Mouse (Mus musculus) telencephalon, adult 2 months (tissue): Measurements from ENCODE around the gene Zfp27.

Experiments
- DNase-seq: peaks from one replicate; pipeline ENCODE4 v3.0.0-alpha.2; 2011; ENCODE audit warnings: low read depth, low spot score

Zfp27 gene

GRCm38 (mm10) chr7:29905966-29906681 lies at the start of gene Zfp27:
TSS of gene Zfp27 (minus strand) at chr7:29906572.
- peak; percentile 99 for DNase-seq

- DNase-seq = no peak
These were observed 48.4 kb upstream of the Zfp27 start for GRCm38 (mm10) chr7:29954731-29955130.

GRCm38 (mm10) chr7:29953513-29954401 lies 47.4 kb upstream of the Zfp27 start, which contains the start of gene Zfp74:
TSS of gene Zfp74 (minus strand) at chr7:29954089.
- peak; percentile 84 for DNase-seq

- no peak for DNase-seq
These were observed 46.7 kb upstream of the Zfp27 start for GRCm38 (mm10) chr7:29953086-29953485.

GRCm38 (mm10) chr7:29944201-29944600 lies 37.8 kb upstream of the Zfp27 start:
- DNase-seq = no peak

DNA sequence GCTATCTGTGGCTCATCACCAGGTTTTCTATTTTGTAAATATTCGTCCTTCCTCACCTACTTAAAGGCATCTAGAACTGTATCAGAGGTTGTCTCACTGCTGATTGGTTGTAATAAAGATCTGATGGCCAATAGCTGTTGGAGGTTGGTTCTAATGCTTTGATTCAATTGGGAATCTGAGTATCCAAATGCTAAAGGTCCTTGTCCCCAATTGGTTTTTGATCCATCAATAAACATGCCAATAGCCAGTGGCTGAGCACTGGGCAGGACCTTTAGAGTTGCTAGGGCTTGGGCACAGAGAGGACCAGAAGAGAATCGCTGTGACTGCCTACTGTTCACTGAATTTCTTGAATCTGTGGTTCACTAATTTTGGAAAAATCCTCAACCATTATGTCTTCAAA lies 37.3 kb upstream of the Zfp27 start:
- no peak for DNase-seq

GRCm38 (mm10) chr7:29942740-29943139 lies 36.4 kb upstream of the Zfp27 start:
- DNase-seq = no peak

- DNase-seq = no peak
These were observed 34.7 kb upstream of the Zfp27 start for GRCm38 (mm10) chr7:29941027-29941426.

DNA sequence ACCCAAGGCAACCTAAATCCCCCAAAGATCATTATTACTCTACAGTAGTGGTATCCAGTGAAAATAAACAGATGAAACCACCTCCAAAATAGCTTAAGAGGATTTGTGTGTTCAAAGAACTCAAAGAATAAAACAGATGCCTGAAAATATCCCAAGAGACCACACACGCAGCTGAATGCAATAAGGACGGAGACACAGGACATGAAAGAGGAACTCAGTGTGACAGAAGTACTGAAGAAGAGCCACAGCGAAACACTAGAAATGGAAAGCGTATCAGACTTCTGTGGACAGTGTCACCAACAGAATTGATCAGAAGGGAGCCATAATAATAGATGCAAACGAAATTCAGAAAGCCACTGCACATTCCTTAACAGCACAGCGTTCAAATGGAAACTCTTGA lies 32.5 kb upstream of the Zfp27 start:
- DNase-seq = no peak

DNA sequence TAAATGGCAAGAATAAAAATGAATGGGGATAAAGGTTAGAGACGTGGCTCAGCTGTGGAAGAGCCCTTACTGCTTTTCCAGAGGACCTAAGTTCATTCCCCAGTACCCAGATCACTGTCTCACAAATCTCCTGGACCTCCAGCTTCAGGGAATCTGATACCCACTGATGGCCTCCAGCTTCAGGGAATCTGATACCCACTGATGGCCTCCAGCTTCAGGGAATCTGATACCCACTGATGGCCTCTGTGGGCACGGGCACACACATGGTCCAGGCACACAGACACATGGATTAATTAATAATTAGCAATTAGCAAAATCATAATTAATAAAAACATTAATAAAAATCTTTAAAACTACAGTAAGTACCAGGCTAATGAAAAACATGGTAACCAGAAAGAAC lies 16.4 kb upstream of the Zfp27 start:
- DNase-seq = no peak

- DNase-seq = no peak
These were observed 15.2 kb upstream of the Zfp27 start for GRCm38 (mm10) chr7:29921439-29922093.

GRCm38 (mm10) chr7:29918062-29918453 lies 11.7 kb upstream of the Zfp27 start:
- no peak for DNase-seq

DNA sequence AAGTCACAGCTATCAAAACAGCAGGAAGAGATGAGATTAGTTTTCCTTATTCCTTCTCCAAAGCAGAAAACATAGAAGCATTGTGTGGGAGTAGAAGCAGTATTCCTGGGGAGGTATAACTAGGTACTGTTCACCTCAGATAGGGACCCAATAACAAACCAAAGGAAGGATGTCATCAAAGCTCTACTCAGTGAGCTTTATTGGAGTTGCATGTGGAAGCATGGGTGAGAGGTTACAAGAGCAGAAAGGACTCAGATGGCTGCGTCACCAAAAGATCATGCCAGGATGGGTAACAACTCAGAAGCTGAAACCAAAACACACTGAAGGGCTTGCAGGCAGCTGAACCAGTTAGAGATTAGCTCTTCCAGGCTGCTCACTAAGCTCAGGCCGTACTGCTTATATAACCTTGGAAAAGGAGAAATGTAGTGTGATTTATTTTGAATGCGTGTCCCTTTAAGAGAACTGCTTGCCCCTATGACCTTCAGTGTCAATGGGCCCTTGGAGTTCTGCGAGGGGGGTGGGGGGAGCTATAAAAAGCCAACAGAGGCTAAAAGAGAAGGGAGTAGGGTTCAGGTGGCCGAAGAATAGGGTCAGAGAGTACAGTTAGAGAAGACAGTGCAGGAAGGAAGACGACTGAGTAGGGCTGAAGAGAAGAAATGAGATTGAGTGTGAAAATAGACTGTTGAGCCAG lies 11.1 kb upstream of the Zfp27 start:
- no peak for DNase-seq

DNA sequence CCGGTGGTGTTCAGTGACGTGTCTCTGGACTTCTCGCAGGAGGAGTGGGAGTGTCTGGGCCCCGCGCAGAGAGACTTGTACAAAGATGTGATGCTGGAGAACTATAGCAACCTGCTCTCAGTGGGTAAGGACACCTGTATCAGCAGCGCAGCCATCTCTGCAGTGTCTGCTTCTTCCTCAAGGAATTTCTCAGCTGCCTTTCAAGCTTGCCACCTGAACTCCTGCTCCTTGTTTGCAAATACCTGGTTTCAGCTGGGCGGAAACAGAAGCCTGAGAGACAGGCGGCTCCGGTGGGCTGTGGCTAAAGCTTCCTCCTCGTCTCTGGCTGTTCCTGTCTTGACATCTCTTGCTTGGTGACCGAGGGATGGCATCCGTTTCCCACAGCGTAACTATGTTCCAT lies 5.8 kb upstream of the Zfp27 start:
- no peak for DNase-seq

- DNase-seq = no peak
These were observed 3.9 kb upstream of the Zfp27 start for GRCm38 (mm10) chr7:29910252-29910651.

- DNase-seq = peak; percentile 87
These were observed 2.0 kb upstream of the Zfp27 start, which contains the start of gene Zfp383 for GRCm38 (mm10) chr7:29908130-29908950. TSS of gene Zfp383 (plus strand) at chr7:29908223.

DNA sequence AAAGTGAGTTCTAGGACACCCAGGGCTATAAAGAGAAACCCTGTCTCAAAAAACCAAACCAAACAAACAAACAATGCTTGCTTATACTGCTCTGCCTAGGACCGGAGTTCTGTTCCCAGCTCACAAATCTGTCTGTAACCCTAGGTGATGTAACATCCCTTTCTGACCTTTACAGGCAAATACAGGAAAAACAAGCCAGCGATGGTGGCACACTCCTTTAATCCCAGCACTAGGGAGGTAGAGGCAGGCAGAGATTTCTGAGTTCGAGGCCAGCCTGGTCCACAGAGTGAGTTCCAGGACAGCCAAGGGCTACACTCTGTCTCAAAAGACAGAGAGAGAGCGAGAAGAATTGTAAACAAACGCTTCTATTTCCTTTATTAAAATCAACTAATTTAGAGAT lies 834 bp upstream of the Zfp27 start:
- DNase-seq = no peak

DNA sequence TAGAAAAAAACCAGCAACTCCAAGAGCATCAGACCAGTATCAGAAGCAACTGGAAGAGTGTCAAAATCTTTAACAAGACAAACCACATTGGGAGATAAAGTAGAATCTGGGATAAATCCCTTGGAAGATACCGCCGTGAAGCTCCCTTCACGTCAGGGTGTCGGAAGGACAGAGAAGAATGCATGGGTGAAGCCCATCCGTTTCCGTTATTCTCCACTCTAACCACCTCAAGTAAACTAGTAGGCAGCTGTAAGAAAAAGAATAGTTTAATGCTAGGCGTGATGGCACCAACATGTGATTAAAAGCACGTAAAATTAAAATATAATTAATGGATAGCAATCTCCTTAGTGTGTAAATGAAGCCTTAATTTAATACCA lies 298 bp upstream of the Zfp27 start:
- peak; percentile 26 for DNase-seq

GRCm38 (mm10) chr7:29904101-29904500 lies 2.3 kb downstream of the Zfp27 start:
- DNase-seq = no peak

- no peak for DNase-seq
These were observed 8.0 kb downstream of the Zfp27 start for GRCm38 (mm10) chr7:29898351-29898750.

- DNase-seq = no peak
These were observed 13.6 kb downstream of the Zfp27 start for GRCm38 (mm10) chr7:29892756-29893155.
